Comparison of ENCODE assay signal across 9 mouse cellular contexts in genomic region chr12:111474893-111475643, GRCm38 (mm10). TPM values are rescaled to one million over a fixed set of nuclear protein-coding genes. Genes with fewer than 3 reads are reported as not detected.
DNase-seq lines count a peak whose midpoint lies in the region; ATAC-seq and TF ChIP-seq lines count a peak whose summit lies in the region.
"Had no signal": no experiment of that assay in that cellular context is flagged by ENCODE, and none has a peak within 500 bp of the region (broad histone marks: within the 10 kb centered on the region; RNA-seq: fewer than 3 reads in every experiment).

No protein-coding gene starts in this region.

- no peak for TF ChIP-seq POLR2A in limb, embryonic 14.5 days (IDR thresholded peaks at IDR 0.05; ENCODE audit: borderline replicate concordance, extremely low read depth, insufficient read depth, insufficient read length)
- no peak for TF ChIP-seq POLR2A in thymus, adult 2 months (IDR thresholded peaks at IDR 0.05; ENCODE audit: control insufficient read depth, extremely low read depth, insufficient read depth, low read length, poor library complexity)

- intact Hi-C loops in heart, postnatal 25 days (cut with DNase I) = no loop called here

- no peak overlapping the region for H3K9ac ChIP-seq in midbrain, postnatal 0 days (replicated peaks; ENCODE audit: low read length, poor library complexity, severe bottlenecking)
- H3K9ac ChIP-seq in midbrain, embryonic 14.5 days (replicated peaks; ENCODE audit: low read length) = no peak overlapping the region
- H3K9ac ChIP-seq in limb, embryonic 14.5 days (ENCODE audit: low read depth, low read length, severe bottlenecking) = no peak overlapping the region
- H3K9ac ChIP-seq: liver, embryonic 15.5 days had no signal

- no peaks in the 10 kb centered on the region for H3K9me3 ChIP-seq in midbrain, postnatal 0 days (ENCODE audit: low read length)
- H3K9me3 ChIP-seq in midbrain, embryonic 14.5 days (ENCODE audit: control insufficient read depth, low read length) = no peaks in the 10 kb centered on the region
- no peaks in the 10 kb centered on the region for H3K9me3 ChIP-seq in limb, embryonic 14.5 days (ENCODE audit: control insufficient read depth, low read length)
- H3K9me3 ChIP-seq: liver, embryonic 15.5 days had no signal

- no peak overlapping the region for H3K27ac ChIP-seq in midbrain, postnatal 0 days (ENCODE audit: low read depth, low read length)
- no peak overlapping the region for H3K27ac ChIP-seq in midbrain, embryonic 14.5 days (replicated peaks; ENCODE audit: low read depth, low read length)
- no peak overlapping the region for H3K27ac ChIP-seq in limb, embryonic 14.5 days (replicated peaks; ENCODE audit: low read depth, low read length)
- peak overlapping the region; percentile 25; the same call in 1 of the 2 replicates for H3K27ac ChIP-seq in thymus, adult 2 months (ENCODE audit: control insufficient read depth, insufficient read depth, low read length)
- H3K27ac ChIP-seq: liver, embryonic 15.5 days had no signal

- no peaks in the 10 kb centered on the region for H3K36me3 ChIP-seq in midbrain, postnatal 0 days (ENCODE audit: insufficient read depth, low read length)
- no peaks in the 10 kb centered on the region for H3K36me3 ChIP-seq in midbrain, embryonic 14.5 days (ENCODE audit: control insufficient read depth, insufficient read depth, low read length)
- no peaks in the 10 kb centered on the region for H3K36me3 ChIP-seq in limb, embryonic 14.5 days (ENCODE audit: control insufficient read depth, insufficient read depth, low read length)
- H3K36me3 ChIP-seq in thymus, adult 2 months (ENCODE audit: control insufficient read depth, insufficient read depth, low read length) = no peaks in the 10 kb centered on the region
- H3K36me3 ChIP-seq: liver, embryonic 15.5 days had no signal

- H3K4me2 ChIP-seq in midbrain, postnatal 0 days (ENCODE audit: low read depth, low read length, poor library complexity, severe bottlenecking) = no peak overlapping the region
- H3K4me2 ChIP-seq in midbrain, embryonic 14.5 days (ENCODE audit: low read length) = no peak overlapping the region
- H3K4me2 ChIP-seq in limb, embryonic 14.5 days (replicated peaks; ENCODE audit: low read depth, low read length, severe bottlenecking) = no peak overlapping the region
- H3K4me2 ChIP-seq: liver, embryonic 15.5 days had no signal

- H3K27me3 ChIP-seq in midbrain, postnatal 0 days (ENCODE audit: insufficient read depth, low read length) = no peaks in the 10 kb centered on the region
- H3K27me3 ChIP-seq in midbrain, embryonic 14.5 days (ENCODE audit: control insufficient read depth, insufficient read depth, low read length) = no peaks in the 10 kb centered on the region
- H3K27me3 ChIP-seq in limb, embryonic 14.5 days (ENCODE audit: control insufficient read depth, insufficient read depth, low read length) = no peaks in the 10 kb centered on the region
- no peaks in the 10 kb centered on the region for H3K27me3 ChIP-seq in thymus, adult 2 months (ENCODE audit: control insufficient read depth, insufficient read depth, low read length)

- WGBS in midbrain, postnatal 0 days = 58% methylated on average over 8 of the region's 8 CpGs
- WGBS in midbrain, embryonic 14.5 days = 67% methylated on average over 8 of the region's 8 CpGs
- WGBS in limb, embryonic 14.5 days = 45% methylated on average over 8 of the region's 8 CpGs
- WGBS in thymus, adult 2 months = 64% methylated on average over 8 of the region's 8 CpGs

- no peak; the same call in 1 of the 2 replicates for ATAC-seq in midbrain, postnatal 0 days (ENCODE audit: low FRiP score)
- ATAC-seq in midbrain, embryonic 14.5 days (ENCODE audit: low FRiP score, low TSS enrichment) = no peak
- ATAC-seq in limb, embryonic 14.5 days (ENCODE audit: low FRiP score, low read depth) = no peak

- TF ChIP-seq CTCF in midbrain, postnatal 0 days (IDR thresholded peaks at IDR 0.05) = peak; percentile 38
- no peak for TF ChIP-seq CTCF in thymus, adult 2 months (IDR thresholded peaks at IDR 0.05; ENCODE audit: borderline replicate concordance, control insufficient read depth, extremely low read depth, insufficient read depth, low read length, poor library complexity)

- H3K4me1 ChIP-seq in midbrain, postnatal 0 days (ENCODE audit: insufficient read depth, low read length) = no peaks in the 10 kb centered on the region
- 0 out of 2 replicates have a peak, but pooled peaks cover 3% of the 10 kb centered on the region for H3K4me1 ChIP-seq in midbrain, embryonic 14.5 days (ENCODE audit: control insufficient read depth, insufficient read depth, low read length)
- H3K4me1 ChIP-seq in limb, embryonic 14.5 days (ENCODE audit: control insufficient read depth, insufficient read depth, low read length) = no peaks in the 10 kb centered on the region; the same call in 1 of the 2 replicates
- peaks cover 20% of the 10 kb centered on the region for H3K4me1 ChIP-seq in thymus, adult 2 months (replicated peaks; ENCODE audit: control insufficient read depth, insufficient read depth, low read length)
- H3K4me1 ChIP-seq: liver, embryonic 15.5 days had no signal

- no peak overlapping the region for H3K4me3 ChIP-seq in midbrain, postnatal 0 days (ENCODE audit: low read depth, low read length)
- no peak overlapping the region for H3K4me3 ChIP-seq in midbrain, embryonic 14.5 days (replicated peaks; ENCODE audit: low read depth, low read length)
- no peak overlapping the region for H3K4me3 ChIP-seq in limb, embryonic 14.5 days (replicated peaks; ENCODE audit: low read length)
- no peak overlapping the region for H3K4me3 ChIP-seq in thymus, adult 2 months (ENCODE audit: control insufficient read depth, insufficient read depth, low read length)
- H3K4me3 ChIP-seq: liver, embryonic 15.5 days had no signal

- DNase-seq in adrenal gland, adult 2 months = peak; percentile 66
- DNase-seq in adrenal gland, adult 8-10 months = no peak
- peak; percentile 64 for DNase-seq in midbrain, postnatal 0 days (ENCODE audit: low spot score)
- DNase-seq in midbrain, embryonic 14.5 days = no peak
- DNase-seq in heart, postnatal 25 days (ENCODE audit: low spot score) = peak; percentile 73
- DNase-seq in limb, embryonic 14.5 days (ENCODE audit: low spot score) = peak; percentile 79
- DNase-seq in thymus, adult 2 months = peak; percentile 35
- DNase-seq in embryo, embryonic 9.5 days (ENCODE audit: extremely low spot score) = no peak

RNA-seq across cellular contexts. Expression of gene Gm266, which starts 10.6 kb away (rescaled TPM):
- total RNA-seq in adrenal gland, adult 2 months (2021) = under 1 TPM in 1 of 2 experiments, not detected in 1; 0.23 TPM
- 0.10 and 1.2 TPM in 2 replicates for polyA plus RNA-seq in adrenal gland, adult 2 months (2012; rRNA removed)
- not detected for total RNA-seq in adrenal gland, adult 8-10 months (2022)
- 9.6 and 12.6 TPM in 2 replicates for total RNA-seq in midbrain, postnatal 0 days (2014; rRNA removed)
- 8.4 and 9.7 TPM in 2 replicates for polyA plus RNA-seq in midbrain, postnatal 0 days (2015; fragmentation: Nextera tagmentation; extraction: Ambion mirVana)
- polyA plus RNA-seq in midbrain, embryonic 14.5 days (2014; fragmentation: Nextera tagmentation; extraction: Ambion mirVana) = 1.5 and 1.9 TPM in 2 replicates
- total RNA-seq in heart, postnatal 25 days (2021) = under 1 TPM; 0.36 to 0.75 TPM
- polyA plus RNA-seq in limb, embryonic 14.5 days (2012; rRNA removed) = 14.8 and 15.5 TPM in 2 replicates
- 14.7 and 14.8 TPM in 2 replicates for polyA plus RNA-seq in limb, embryonic 14.5 days (2014; fragmentation: Nextera tagmentation; extraction: Ambion mirVana)
- polyA plus RNA-seq in thymus, adult 2 months (2012; rRNA removed) = 1.4 and 1.8 TPM in 2 replicates

RNA-seq across cellular contexts. Expression of gene Tnfaip2, which starts 32.8 kb away (rescaled TPM):
- total RNA-seq in adrenal gland, adult 2 months (2021) = 10 to 100 TPM; 12.2 to 19.5 TPM
- 15.8 and 22.7 TPM in 2 replicates for polyA plus RNA-seq in adrenal gland, adult 2 months (2012; rRNA removed)
- total RNA-seq in adrenal gland, adult 8-10 months (2022) = 10 to 100 TPM; 14.3 to 28.0 (median 17.7) TPM
- 1.5 and 3.8 TPM in 2 replicates for total RNA-seq in midbrain, postnatal 0 days (2014; rRNA removed)
- 0.38 and 0.49 TPM in 2 replicates for polyA plus RNA-seq in midbrain, postnatal 0 days (2015; fragmentation: Nextera tagmentation; extraction: Ambion mirVana)
- 0.28 and 0.82 TPM in 2 replicates for polyA plus RNA-seq in midbrain, embryonic 14.5 days (2014; fragmentation: Nextera tagmentation; extraction: Ambion mirVana)
- 10 to 100 TPM; 41.7 to 48.7 TPM for total RNA-seq in heart, postnatal 25 days (2021)
- 9.3 and 10.2 TPM in 2 replicates for polyA plus RNA-seq in limb, embryonic 14.5 days (2012; rRNA removed)
- polyA plus RNA-seq in limb, embryonic 14.5 days (2014; fragmentation: Nextera tagmentation; extraction: Ambion mirVana) = 10.0 and 11.4 TPM in 2 replicates
- 18.9 and 27.9 TPM in 2 replicates for polyA plus RNA-seq in thymus, adult 2 months (2012; rRNA removed)

RNA-seq across cellular contexts. Expression of gene Exoc3l4, which starts 58.3 kb away (rescaled TPM):
- 1 to 10 TPM; 4.7 to 7.7 TPM for total RNA-seq in adrenal gland, adult 2 months (2021)
- polyA plus RNA-seq in adrenal gland, adult 2 months (2012; rRNA removed) = 12.7 and 13.9 TPM in 2 replicates
- total RNA-seq in adrenal gland, adult 8-10 months (2022) = 10 to 100 TPM in 1 of 4 experiments, 1 to 10 TPM in 3; 3.2 to 10.0 (median 7.8) TPM
- 2.4 and 3.3 TPM in 2 replicates for total RNA-seq in midbrain, postnatal 0 days (2014; rRNA removed)
- polyA plus RNA-seq in midbrain, postnatal 0 days (2015; fragmentation: Nextera tagmentation; extraction: Ambion mirVana) = 1.7 and 2.8 TPM in 2 replicates
- 1.6 and 2.1 TPM in 2 replicates for polyA plus RNA-seq in midbrain, embryonic 14.5 days (2014; fragmentation: Nextera tagmentation; extraction: Ambion mirVana)
- total RNA-seq in heart, postnatal 25 days (2021) = 1 to 10 TPM; 1.2 to 2.9 TPM
- 11.7 and 14.9 TPM in 2 replicates for polyA plus RNA-seq in limb, embryonic 14.5 days (2012; rRNA removed)
- 7.4 and 7.7 TPM in 2 replicates for polyA plus RNA-seq in limb, embryonic 14.5 days (2014; fragmentation: Nextera tagmentation; extraction: Ambion mirVana)
- polyA plus RNA-seq in thymus, adult 2 months (2012; rRNA removed) = 31.0 and 41.5 TPM in 2 replicates

Comparison
In these comparisons a context has a peak if more than half of its experiments do, and no peak if none do; other contexts are left out.
1. DNase-seq: peak in adrenal gland, adult 2 months (single experiment), midbrain, postnatal 0 days (single experiment), heart, postnatal 25 days (single experiment), limb, embryonic 14.5 days (single experiment) and thymus, adult 2 months (single experiment); none in adrenal gland, adult 8-10 months (single experiment), midbrain, embryonic 14.5 days (single experiment) and embryo, embryonic 9.5 days (single experiment).